In the genomic region with DNA sequence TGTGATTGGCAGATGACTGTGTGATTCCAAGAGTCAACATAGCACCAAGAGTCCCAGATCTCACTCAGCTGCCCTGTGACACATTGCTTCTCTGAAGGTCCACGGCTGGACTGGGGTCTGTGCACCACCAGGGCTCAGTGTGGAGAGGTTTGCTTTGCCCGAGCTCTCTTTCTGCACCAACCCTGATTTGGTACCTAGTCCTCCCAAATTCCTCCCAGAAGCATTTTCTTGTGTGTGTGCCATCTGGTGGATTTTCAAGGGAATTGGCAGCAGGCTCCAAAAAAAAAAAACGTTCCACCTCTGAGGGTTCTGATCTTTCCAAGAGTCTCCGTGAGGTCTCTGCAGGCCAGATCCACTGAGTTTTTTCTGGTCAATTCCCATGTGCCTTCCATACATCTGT, we compare ENCODE assay signal across 9 mouse cellular contexts.
A peak's percentile ranks its signal among the peaks of the same experiment; 100 is the strongest.
DNase-seq lines count a peak whose midpoint lies in the region; TF ChIP-seq lines count a peak whose summit lies in the region.
"Had no signal": no experiment of that assay in that cellular context is flagged by ENCODE, and none has a peak within 500 bp of the region (broad histone marks: within the 10 kb centered on the region; RNA-seq: fewer than 3 reads in every experiment).

No protein-coding gene starts in this region.

- TF ChIP-seq POLR2A in cerebellum, adult 2 months (IDR thresholded peaks at IDR 0.05; ENCODE audit: borderline replicate concordance, insufficient read depth, low read length): no peak
- TF ChIP-seq POLR2A in brain, embryonic 14.5 days (IDR thresholded peaks at IDR 0.05; ENCODE audit: borderline replicate concordance, extremely low read depth, insufficient read depth, insufficient read length, poor library complexity, severe bottlenecking): no peak

- TF ChIP-seq CTCF in cerebellum, adult 2 months (IDR thresholded peaks at IDR 0.05; ENCODE audit: borderline replicate concordance, insufficient read depth, low read depth, low read length): peak; percentile 21; the same call in 1 of the 2 replicates
- TF ChIP-seq CTCF in brain, embryonic 14.5 days (IDR thresholded peaks at IDR 0.05; ENCODE audit: borderline replicate concordance, extremely low read depth, insufficient read depth, insufficient read length): peak; percentile 59; the same call in 1 of the 2 replicates

- WGBS in cerebellum, adult 2 months: 9% methylated on average over 4 of the region's 4 CpGs

- H3K27ac ChIP-seq in cerebellum, adult 2 months (ENCODE audit: insufficient read depth, low read length): no peak overlapping the region
- H3K27ac ChIP-seq: liver, embryonic 13.5 days had no signal

- H3K4me3 ChIP-seq in cerebellum, adult 2 months (replicated peaks; ENCODE audit: insufficient read depth, low read depth, low read length): no peak overlapping the region
- H3K4me3 ChIP-seq: liver, embryonic 13.5 days had no signal

- peak; percentile 5 to 14 for DNase-seq in cerebellum, adult 2 months
- DNase-seq in cerebellum, adult 11 months: no peak
- peak; percentile 2 to 5 for DNase-seq in left cerebral cortex, adult 18-20 months (ENCODE audit: low spot score in 2 of 2)
- no peak for DNase-seq in left cerebral cortex, adult 8-10 months (ENCODE audit: low spot score in 2 of 2)
- DNase-seq in brain, embryonic 14.5 days (ENCODE audit: low read depth): peak; percentile 50
- peak; percentile 20 for DNase-seq in lung, postnatal 36 days
- no peak for DNase-seq in testis, postnatal 14 days (ENCODE audit: low spot score)
- DNase-seq in spleen, postnatal 36 days (ENCODE audit: low spot score in 2 of 2): no peak
- DNase-seq: liver, embryonic 13.5 days had no signal

- H3K27me3 ChIP-seq in cerebellum, adult 2 months (ENCODE audit: control insufficient read depth, insufficient read depth, low read length): no peaks in the 10 kb centered on the region
- H3K27me3 ChIP-seq: liver, embryonic 13.5 days had no signal

- no peaks in the 10 kb centered on the region for H3K4me1 ChIP-seq in cerebellum, adult 2 months (ENCODE audit: control insufficient read depth, insufficient read depth, low read length)
- H3K4me1 ChIP-seq: liver, embryonic 13.5 days had no signal

Comparison
In these comparisons a context has a peak if more than half of its experiments do, and no peak if none do; other contexts are left out.
1. DNase-seq: peak in cerebellum, adult 2 months (2 of 2), left cerebral cortex, adult 18-20 months (2 of 2), brain, embryonic 14.5 days (single experiment) and lung, postnatal 36 days (single experiment); none in cerebellum, adult 11 months (single experiment), left cerebral cortex, adult 8-10 months (0 of 2), testis, postnatal 14 days (single experiment) and spleen, postnatal 36 days (0 of 2).